Mouse (Mus musculus) heart, embryonic 15.5 days (tissue): Measurements from ENCODE around the gene Mlec. TPM values are rescaled to one million over a fixed set of nuclear protein-coding genes. Genes with fewer than 3 reads are reported as not detected.
"Not testable (repeated sequence)": the region's sequence is repeated elsewhere in the genome, so short reads cannot be mapped to it uniquely, and the experiment has no call there.

Experiments
- ATAC-seq: fragments of 200-750 bp; cut with Nextera tagmentation; replicated peaks from 2 replicates; pipeline ENCODE4 v1.8.0; 2017; ENCODE audit warnings: low read depth, moderate TSS enrichment; ENCODE audit not compliant: insufficient number of reproducible peaks, insufficient read depth, low FRiP score
- H3K27ac ChIP-seq: fragments of 300-500 bp; sonication (generic); 2 replicates; pipeline ENCODE4 v1.5.1; 2015; ENCODE audit warnings: mild to moderate bottlenecking, inconsistent platforms
- H3K27me3 ChIP-seq: fragments of 300-500 bp; sonication (generic); 2 replicates; pipeline ENCODE4 v1.6.1; 2015; ENCODE audit warnings: inconsistent platforms
- H3K36me3 ChIP-seq: fragments of 300-500 bp; sonication (generic); 2 replicates; pipeline ENCODE4 v1.6.1; 2015; ENCODE audit warnings: mild to moderate bottlenecking, inconsistent platforms
- H3K4me1 ChIP-seq: fragments of 300-500 bp; sonication (generic); replicated peaks from 2 replicates; pipeline ENCODE4 v1.6.1; 2015; ENCODE audit warnings: inconsistent platforms
- H3K4me2 ChIP-seq: fragments of 300-500 bp; sonication (generic); 2 replicates; pipeline ENCODE4 v1.6.1; 2015; ENCODE audit warnings: inconsistent platforms, mild to moderate bottlenecking, moderate library complexity
- H3K4me3 ChIP-seq: fragments of 300-500 bp; sonication (generic); 2 replicates; pipeline ENCODE4 v1.5.1; 2015; ENCODE audit warnings: mild to moderate bottlenecking, inconsistent platforms
- H3K9ac ChIP-seq: fragments of 300-500 bp; sonication (generic); 2 replicates; pipeline ENCODE4 v1.6.1; 2015; ENCODE audit warnings: mild to moderate bottlenecking, inconsistent platforms
- H3K9me3 ChIP-seq: fragments of 300-500 bp; sonication (generic); replicated peaks from 2 replicates; pipeline ENCODE4 v1.6.1; 2016; ENCODE audit warnings: inconsistent platforms
- WGBS: fragments of 180-500 bp; shearing (Covaris S2); methylation state at CpG from one replicate; pipeline ENCODE4 v1.1.7; 2015; ENCODE audit warnings: mixed read lengths; 5-methylcytosine and 5-hydroxymethylcytosine counted together
- polyA plus RNA-seq: library from polyadenylated mRNA; unstranded; fragments of >200 nt; fragmentation: Nextera tagmentation; extraction: Ambion mirVana; gene quantifications from 2 replicates; pipeline ENCODE4 v1.2.1, GENCODE M21; 2015

The Mlec gene
- polyA plus RNA-seq, 1 experiment from 2014 or later = 54.4 TPM

- peak overlapping the region; percentile 98 for H3K27ac ChIP-seq
- 38% methylated on average over 12 of the region's 12 CpGs for WGBS
- peak overlapping the region; percentile 89 for H3K4me3 ChIP-seq
- H3K4me2 ChIP-seq = peak overlapping the region; percentile 80
- peak overlapping the region; percentile 77 for H3K9ac ChIP-seq
- no peaks in the 10 kb centered on the region for H3K27me3 ChIP-seq
- H3K4me1 ChIP-seq = peaks cover 40% of the 10 kb centered on the region
- H3K36me3 ChIP-seq = no peaks in the 10 kb centered on the region
- ATAC-seq = no peak
- H3K9me3 ChIP-seq = no peaks in the 10 kb centered on the region
These were observed 1.2 kb upstream of the Mlec start for GRCm38 (mm10) chr5:115159165-115159564.

DNA sequence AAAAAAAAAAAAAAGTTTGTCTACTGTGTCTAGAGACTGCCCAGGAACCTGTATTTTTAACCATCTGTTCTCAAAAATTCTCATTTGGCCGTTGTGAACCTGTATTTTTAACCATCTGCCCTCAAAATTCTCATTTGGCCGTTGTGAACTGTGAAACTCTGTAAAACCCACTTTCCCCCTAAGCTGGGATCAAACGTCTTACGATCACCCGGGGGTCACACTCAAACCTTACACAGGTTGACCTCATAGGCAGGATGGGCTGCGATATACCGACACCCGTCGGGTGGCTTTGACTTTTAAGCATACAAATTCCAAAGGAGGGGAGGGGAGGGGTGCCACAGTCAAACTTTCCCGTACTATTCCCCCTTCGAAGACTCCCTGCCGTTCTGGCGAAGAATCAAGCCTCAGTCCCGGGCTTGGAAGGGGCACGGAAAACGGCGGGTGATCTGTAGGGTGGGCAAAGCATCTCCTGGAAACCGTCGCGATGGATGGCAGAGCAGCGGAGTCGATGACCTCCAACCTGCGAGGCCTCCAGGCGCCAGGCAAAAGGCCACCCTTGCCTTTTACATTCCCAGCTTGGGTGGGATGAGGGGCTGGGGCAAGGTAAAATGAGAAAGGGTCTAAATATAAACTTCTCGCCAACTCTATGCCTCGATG, 918 bp downstream of the Mlec start:
- Histone ChIP-seq H3K27me3 (no peaks in the 10 kb centered on the region), H3K4me3 (peak overlapping the region; percentile 89), H3K9me3 (no peaks in the 10 kb centered on the region), H3K4me1 (peaks cover 61% of the 10 kb centered on the region), H3K4me2 (peak overlapping the region; percentile 77), H3K9ac (peak overlapping the region; percentile 97), H3K27ac (peak overlapping the region; percentile 98), H3K36me3 (no peaks in the 10 kb centered on the region)
- WGBS = 1% methylated on average over 26 of the region's 26 CpGs
- ATAC-seq = no peak

- Histone ChIP-seq H3K4me3 (peak overlapping the region; percentile 89), H3K36me3 (no peaks in the 10 kb centered on the region), H3K27me3 (no peaks in the 10 kb centered on the region), H3K4me1 (peaks cover 62% of the 10 kb centered on the region), H3K9me3 (no peaks in the 10 kb centered on the region), H3K9ac (peak overlapping the region; percentile 97; the same call in 1 of the 2 replicates), H3K27ac (0 out of 2 replicates have a peak overlapping the region, but pooled peaks have one; percentile 29), H3K4me2 (peak overlapping the region; percentile 77)
- no peak for ATAC-seq
- 37% methylated on average over 7 of the region's 7 CpGs for WGBS
These were observed 1.6 kb downstream of the Mlec start for GRCm38 (mm10) chr5:115156401-115156800.

DNA sequence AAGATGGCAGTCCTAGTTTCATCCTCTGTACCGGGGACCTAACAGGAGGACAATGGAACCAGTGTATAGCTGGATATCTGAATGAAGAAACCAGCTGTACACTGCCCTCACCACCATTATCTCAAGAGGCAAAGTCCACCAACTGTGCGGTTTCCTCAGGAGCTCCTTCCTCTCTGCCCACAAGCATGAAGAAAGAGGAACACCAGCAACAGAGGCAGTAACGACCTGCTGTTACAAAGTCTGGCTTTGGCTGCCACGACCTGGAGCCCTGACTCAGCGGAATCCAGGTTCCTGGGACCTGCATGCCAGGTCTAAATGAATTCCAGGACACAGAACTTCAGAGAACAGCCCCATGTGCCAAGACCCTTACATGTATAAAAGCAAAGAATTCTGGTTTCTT, 2.1 kb downstream of the Mlec start:
- 19% methylated on average over 5 of the region's 5 CpGs for WGBS
- Histone ChIP-seq H3K9ac (peak overlapping the region; percentile 49), H3K27ac (peak overlapping the region; percentile 29), H3K4me3 (peak overlapping the region; percentile 89), H3K9me3 (no peaks in the 10 kb centered on the region), H3K27me3 (no peaks in the 10 kb centered on the region), H3K4me2 (peak overlapping the region; percentile 77), H3K36me3 (peaks cover 3% of the 10 kb centered on the region), H3K4me1 (peaks cover 59% of the 10 kb centered on the region)
- no peak for ATAC-seq

- no peaks in the 10 kb centered on the region for H3K27me3 ChIP-seq
- no peak for ATAC-seq
- H3K27ac ChIP-seq = peak overlapping the region; percentile 29
- peak overlapping the region; percentile 89 for H3K4me3 ChIP-seq
- H3K4me2 ChIP-seq = peak overlapping the region; percentile 77
- H3K9me3 ChIP-seq = no peaks in the 10 kb centered on the region
- peaks cover 59% of the 10 kb centered on the region for H3K4me1 ChIP-seq
- H3K9ac ChIP-seq = 0 out of 2 replicates have a peak overlapping the region, but pooled peaks have one; percentile 49
- H3K36me3 ChIP-seq = peaks cover 10% of the 10 kb centered on the region
- WGBS = 33% methylated on average over 13 of the region's 13 CpGs
These were observed 2.8 kb downstream of the Mlec start for GRCm38 (mm10) chr5:115155156-115155631.

DNA sequence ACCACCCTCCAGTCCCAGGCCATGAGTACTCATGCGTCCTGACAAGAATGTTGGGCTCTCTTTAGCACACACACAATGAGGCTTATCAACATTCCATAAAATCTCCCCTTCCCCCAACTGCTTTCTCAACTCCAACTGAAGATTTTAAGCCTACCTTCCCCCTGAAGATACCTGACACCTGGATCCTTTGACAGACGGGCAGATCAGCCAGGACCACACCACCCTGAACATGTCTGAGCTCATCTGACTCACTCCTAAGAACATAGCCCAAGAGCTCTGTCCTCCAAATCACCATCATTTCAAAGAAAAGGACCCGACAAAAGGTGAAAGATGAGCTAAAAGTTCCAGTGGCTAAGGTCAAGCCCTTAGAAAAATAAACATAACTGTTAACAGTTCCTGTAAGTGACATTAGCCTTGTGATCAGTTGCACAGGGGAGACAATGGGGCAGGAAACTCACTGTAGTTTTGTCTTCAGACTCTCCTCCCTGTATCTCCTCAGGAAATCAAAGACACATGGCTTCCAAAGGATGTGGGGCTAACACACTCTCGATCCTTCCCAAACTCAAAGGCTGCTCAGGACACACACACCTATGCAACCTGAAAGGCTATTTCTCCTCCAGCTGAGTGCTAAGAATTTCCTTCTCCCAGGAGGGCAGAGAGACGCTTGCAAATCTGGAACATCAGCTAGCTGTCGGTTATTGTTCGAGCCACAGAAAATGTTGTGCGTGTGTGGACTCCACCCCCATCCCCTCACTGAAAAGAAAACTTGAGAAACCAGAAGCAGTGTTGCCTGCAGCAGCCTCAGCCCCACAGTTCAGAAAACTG, 5.6 kb downstream of the Mlec start:
- Histone ChIP-seq H3K4me1 (peaks cover 53% of the 10 kb centered on the region), H3K27ac (peak overlapping the region; percentile 41), H3K4me2 (peak overlapping the region; percentile 3; the same call in 1 of the 2 replicates), H3K9me3 (no peaks in the 10 kb centered on the region), H3K4me3 (no peak overlapping the region), H3K36me3 (peaks cover 37% of the 10 kb centered on the region), H3K9ac (peak overlapping the region; percentile 11; the same call in 1 of the 2 replicates), H3K27me3 (no peaks in the 10 kb centered on the region)
- WGBS = 19% methylated on average over 8 of the region's 8 CpGs
- ATAC-seq = no peak

DNA sequence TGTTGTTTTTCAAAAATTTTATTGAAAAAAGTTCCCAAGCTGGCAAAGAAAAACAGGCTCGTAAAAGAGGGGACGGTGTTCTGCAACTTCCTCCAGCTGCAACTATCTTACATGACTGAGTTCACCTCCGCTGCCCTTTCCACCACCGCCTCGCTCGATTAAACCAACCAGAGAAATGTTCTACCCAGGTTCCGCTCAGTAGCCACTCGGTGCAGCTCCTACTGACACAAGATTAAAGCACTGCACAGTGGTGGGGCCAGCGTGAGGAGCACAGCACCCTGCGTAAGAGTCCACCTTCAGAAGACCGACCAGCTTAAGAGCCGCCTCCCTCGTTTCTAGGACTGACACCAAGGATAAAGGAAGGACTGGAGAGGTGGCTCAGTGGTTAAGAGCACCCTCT, 6.5 kb downstream of the Mlec start:
- 75% methylated on average over 13 of the region's 13 CpGs for WGBS
- no peak for ATAC-seq
- no peaks in the 10 kb centered on the region for H3K9me3 ChIP-seq
- H3K36me3 ChIP-seq = peaks cover 46% of the 10 kb centered on the region
- H3K4me1 ChIP-seq = peaks cover 47% of the 10 kb centered on the region
- no peak overlapping the region for H3K27ac ChIP-seq
- H3K4me3 ChIP-seq = no peak overlapping the region
- no peak overlapping the region for H3K4me2 ChIP-seq
- H3K9ac ChIP-seq = no peak overlapping the region
- no peaks in the 10 kb centered on the region for H3K27me3 ChIP-seq

DNA sequence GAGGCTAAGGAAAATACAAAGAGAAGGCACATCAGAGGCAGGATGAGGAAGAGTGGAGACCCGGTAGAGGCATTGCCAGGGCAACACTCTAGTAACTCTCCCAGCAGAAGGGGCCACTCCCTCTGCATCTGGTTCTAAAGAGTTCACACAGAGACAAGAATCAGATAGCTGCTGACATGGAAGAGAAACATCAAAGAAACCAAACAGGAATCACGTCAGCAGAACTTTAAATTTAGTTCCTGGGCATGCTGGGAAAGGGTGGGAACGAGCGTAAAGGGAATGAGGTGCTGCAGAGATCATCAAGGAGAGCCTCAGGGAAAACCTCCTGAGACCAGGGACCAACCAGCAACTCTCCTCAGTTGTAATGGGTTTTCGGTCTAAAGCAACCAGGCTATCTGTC, 7.0 kb downstream of the Mlec start:
- Histone ChIP-seq H3K27ac (no peak overlapping the region), H3K9me3 (no peaks in the 10 kb centered on the region), H3K9ac (no peak overlapping the region), H3K4me1 (peaks cover 42% of the 10 kb centered on the region), H3K36me3 (peaks cover 50% of the 10 kb centered on the region), H3K27me3 (no peaks in the 10 kb centered on the region), H3K4me2 (no peak overlapping the region), H3K4me3 (no peak overlapping the region)
- no peak for ATAC-seq
- WGBS = 60% methylated on average over 5 of the region's 5 CpGs

GRCm38 (mm10) chr5:115149675-115150459, 8.1 kb downstream of the Mlec start:
- no peak for ATAC-seq
- H3K36me3 ChIP-seq = peaks cover 52% of the 10 kb centered on the region

GRCm38 (mm10) chr5:115148872-115149271, 9.1 kb downstream of the Mlec start:
- peaks cover 57% of the 10 kb centered on the region for H3K36me3 ChIP-seq
- H3K4me2 ChIP-seq = not testable (repeated sequence)
- WGBS = no CpG with 5 or more reads among the region's 1 CpGs

More at GRCm38 (mm10) chr5:115149675-115150459, 8.1 kb downstream of the Mlec start:
- Histone ChIP-seq H3K27me3 (no peaks in the 10 kb centered on the region), H3K4me3 (no peak overlapping the region), H3K9ac (no peak overlapping the region), H3K4me2 (no peak overlapping the region), H3K4me1 (peaks cover 31% of the 10 kb centered on the region), H3K9me3 (no peaks in the 10 kb centered on the region), H3K27ac (no peak overlapping the region)
- WGBS = 92% methylated on average over 14 of the region's 14 CpGs

DNA sequence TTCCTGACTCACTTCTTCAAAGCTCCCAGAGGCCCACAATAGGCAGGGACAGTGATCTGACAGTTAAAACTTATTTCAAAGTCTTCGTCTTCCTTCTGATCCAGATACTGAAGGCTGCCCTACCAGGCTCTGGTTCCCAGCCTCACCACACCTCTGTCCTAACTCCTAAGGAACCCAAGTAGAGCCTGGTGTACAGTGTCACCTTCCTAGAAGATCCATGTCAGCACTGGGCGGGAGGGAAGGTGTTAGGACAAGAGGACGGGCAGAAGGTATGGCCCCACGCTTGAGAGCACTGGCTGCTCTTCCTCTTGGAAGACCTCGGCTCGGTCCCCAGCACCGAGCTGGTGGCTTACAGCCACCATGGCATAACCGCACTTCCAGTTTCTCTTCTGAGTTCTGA, 9.6 kb downstream of the Mlec start:
- H3K4me3 ChIP-seq = no peak overlapping the region
- no peak overlapping the region for H3K27ac ChIP-seq
- H3K4me1 ChIP-seq = peaks cover 16% of the 10 kb centered on the region
- H3K4me2 ChIP-seq = no peak overlapping the region
- no peaks in the 10 kb centered on the region for H3K27me3 ChIP-seq
- peaks cover 57% of the 10 kb centered on the region for H3K36me3 ChIP-seq
- no peaks in the 10 kb centered on the region for H3K9me3 ChIP-seq
- WGBS = 95% methylated on average over 8 of the region's 8 CpGs
- no peak overlapping the region for H3K9ac ChIP-seq
- no peak for ATAC-seq

More at GRCm38 (mm10) chr5:115148872-115149271, 9.1 kb downstream of the Mlec start:
- not testable (repeated sequence) for H3K27me3 ChIP-seq, H3K4me3 ChIP-seq, ATAC-seq, H3K27ac ChIP-seq, H3K9ac ChIP-seq, H3K9me3 ChIP-seq
- peaks cover 21% of the 10 kb centered on the region for H3K4me1 ChIP-seq
